Mouse (Mus musculus): ENCODE results near the gene Dnpep.

- TF ChIP-seq POLR2A (IDR thresholded peaks at IDR 0.05; ENCODE audit: insufficient read depth, low read depth, low read length) (no peak), CTCF (IDR thresholded peaks at IDR 0.05; ENCODE audit: insufficient read depth, low read depth, low read length) (no peak)
These were observed 42.6 kb upstream of the Dnpep start, which contains the start of gene Des for GRCm38 (mm10) chr1:75360112-75361031.
